Mouse (Mus musculus) G1E (cell line): ENCODE measurements at regions not wholly inside any gene's neighbourhood (a gene's known extent, or its start where the extent isn't known, plus 50 kb on each side); places are given as distances from the start of the nearest gene placed in this dataset.

Experiments used
- ATAC-seq: 2 replicates; pipeline ENCODE4 v1.8.0; 2016; ENCODE audit warnings: mild to moderate bottlenecking; ENCODE audit not compliant: insufficient number of reproducible peaks, poor library complexity, low FRiP score, severe bottlenecking; ENCODE audit errors: extremely low read depth
- DNase-seq: peaks from one replicate; pipeline ENCODE4 v3.0.0; 2012; ENCODE audit warnings: low spot score
- H3K27me3 ChIP-seq: 2 replicates; pipeline ENCODE4 v1.6.1; 2012; ENCODE audit warnings: mild to moderate bottlenecking, low read length, inconsistent platforms; ENCODE audit not compliant: insufficient read depth
- H3K36me3 ChIP-seq: replicated peaks from 2 replicates; pipeline ENCODE3; 2012; ENCODE audit warnings: mild to moderate bottlenecking, inconsistent platforms
- H3K4me1 ChIP-seq: 2 replicates; pipeline ENCODE4 v1.6.1; 2012; ENCODE audit warnings: low read depth, low read length, inconsistent platforms, mixed read lengths; ENCODE audit not compliant: insufficient read depth
- H3K4me3 ChIP-seq: 2 replicates; pipeline ENCODE4 v1.5.1; 2012; ENCODE audit warnings: low read depth, mild to moderate bottlenecking, inconsistent platforms, low read length, moderate library complexity, mixed read lengths
- H3K9me3 ChIP-seq: replicated peaks from 2 replicates; pipeline ENCODE4 v1.6.1; 2012; ENCODE audit warnings: inconsistent platforms
- CTCF ChIP-seq: IDR thresholded peaks from 2 replicates; pipeline ENCODE4 v1.5.1; 2012; ENCODE audit warnings: low read depth, low read length, inconsistent platforms, mixed read lengths
- GATA1 ChIP-seq: IDR thresholded peaks from 2 replicates; pipeline ENCODE4 v1.6.1; 2012; ENCODE audit warnings: borderline replicate concordance, low read length, inconsistent platforms, mixed read lengths
- GATA2 ChIP-seq: IDR thresholded peaks from 2 replicates; pipeline ENCODE4 v1.6.1; 2012; ENCODE audit warnings: low read depth, low read length, inconsistent platforms, borderline replicate concordance
- POLR2AphosphoS5 ChIP-seq: IDR thresholded peaks from 2 replicates; pipeline ENCODE4 v1.6.1; 2012; ENCODE audit warnings: low read depth, low read length, inconsistent platforms; ENCODE audit not compliant: insufficient replicate concordance
- TAL1 ChIP-seq: conservative IDR thresholded peaks from 2 replicates; pipeline ENCODE4 v1.6.1; 2012; ENCODE audit warnings: low read depth, low read length, inconsistent platforms, mixed read lengths

DNA sequence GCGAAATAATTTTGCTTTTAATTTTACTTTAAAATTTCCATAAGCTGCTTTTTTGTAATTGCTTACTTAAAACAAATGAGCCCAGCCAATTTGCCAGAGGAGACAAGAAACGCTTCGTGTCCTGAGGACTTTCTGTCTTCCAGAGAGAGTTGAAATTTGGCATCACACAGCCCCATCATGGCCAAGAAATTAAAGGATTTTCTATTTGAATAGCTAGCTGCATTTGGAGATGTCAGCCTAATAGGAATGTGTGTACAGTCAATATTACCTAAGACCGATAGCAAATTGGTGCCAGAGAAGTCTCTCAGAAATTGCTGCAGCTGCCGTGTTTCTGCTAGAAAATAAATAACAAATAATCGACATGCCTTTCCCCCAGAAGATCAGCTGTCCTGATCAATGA lies 268.1 kb upstream of the Cxxc4 start:
- ATAC-seq (no peak), DNase-seq (no peak)
- no peak overlapping the region for H3K4me3 ChIP-seq
- no peaks in the 10 kb centered on the region for H3K27me3 ChIP-seq
- TF ChIP-seq CTCF, result no peak
- no peak for TF ChIP-seq TAL1
- no peak for TF ChIP-seq POLR2AphosphoS5
- no peak for TF ChIP-seq GATA2
- no peak for TF ChIP-seq GATA1
- no peaks in the 10 kb centered on the region for H3K4me1 ChIP-seq
- H3K36me3 ChIP-seq, result no peaks in the 10 kb centered on the region
- no peaks in the 10 kb centered on the region for H3K9me3 ChIP-seq

DNA sequence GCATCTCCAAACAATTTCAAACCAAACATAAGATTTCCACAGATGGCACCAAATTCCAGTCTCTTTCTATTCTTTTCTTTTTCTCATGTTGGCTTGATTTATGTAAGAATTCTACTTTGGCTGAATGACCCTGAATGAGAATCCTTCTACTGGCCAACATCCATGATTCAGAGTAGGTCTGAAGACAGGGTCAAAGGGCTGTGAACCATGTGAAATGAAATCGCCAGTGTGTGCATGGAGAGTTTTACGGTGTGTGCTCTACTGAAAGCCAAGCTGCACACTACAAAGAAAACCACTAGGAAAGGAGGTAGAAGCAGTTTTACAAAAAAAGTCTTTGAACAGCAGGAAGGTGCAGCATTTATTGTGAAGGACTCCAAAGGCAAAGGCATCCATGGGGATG lies 263.5 kb upstream of the Cxxc4 start:
- no peaks in the 10 kb centered on the region for H3K27me3 ChIP-seq

DNA sequence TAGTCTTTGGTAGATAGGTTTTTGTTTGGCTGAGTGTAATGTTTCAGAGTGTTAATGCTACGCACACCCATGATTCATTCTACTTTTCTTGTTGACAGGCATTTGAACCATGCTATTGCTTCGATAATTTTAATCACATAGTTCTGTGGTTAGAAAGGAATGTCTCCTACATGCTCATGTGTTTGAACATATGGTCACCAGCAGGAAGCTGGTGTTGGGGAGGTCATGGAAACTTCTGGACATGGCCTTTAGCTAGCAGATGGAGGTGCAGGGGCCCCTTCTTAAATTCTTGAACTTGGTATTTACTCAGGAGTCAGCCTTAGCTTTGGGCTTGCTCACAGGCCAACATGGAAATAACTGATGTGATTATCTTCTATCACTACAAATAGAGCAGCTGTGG lies 248.6 kb upstream of the Cxxc4 start:
- Histone ChIP-seq H3K9me3 (no peaks in the 10 kb centered on the region), H3K4me1 (no peaks in the 10 kb centered on the region), H3K27me3 (no peaks in the 10 kb centered on the region), H3K36me3 (no peaks in the 10 kb centered on the region), H3K4me3 (no peak overlapping the region)
- ATAC-seq (no peak), DNase-seq (no peak)
- TF ChIP-seq GATA1, result no peak
- TF ChIP-seq CTCF, result no peak
- TF ChIP-seq GATA2, result no peak
- TF ChIP-seq POLR2AphosphoS5, result no peak
- no peak for TF ChIP-seq TAL1

More for the DNA sequence above, 263.5 kb upstream of the Cxxc4 start:
- Histone ChIP-seq H3K36me3 (no peaks in the 10 kb centered on the region), H3K4me3 (no peak overlapping the region), H3K9me3 (no peaks in the 10 kb centered on the region), H3K4me1 (no peaks in the 10 kb centered on the region)
- TF ChIP-seq GATA2, result no peak
- TF ChIP-seq POLR2AphosphoS5, result no peak
- no peak for TF ChIP-seq CTCF
- TF ChIP-seq GATA1, result no peak
- TF ChIP-seq TAL1, result no peak
- ATAC-seq (no peak), DNase-seq (no peak)

DNA sequence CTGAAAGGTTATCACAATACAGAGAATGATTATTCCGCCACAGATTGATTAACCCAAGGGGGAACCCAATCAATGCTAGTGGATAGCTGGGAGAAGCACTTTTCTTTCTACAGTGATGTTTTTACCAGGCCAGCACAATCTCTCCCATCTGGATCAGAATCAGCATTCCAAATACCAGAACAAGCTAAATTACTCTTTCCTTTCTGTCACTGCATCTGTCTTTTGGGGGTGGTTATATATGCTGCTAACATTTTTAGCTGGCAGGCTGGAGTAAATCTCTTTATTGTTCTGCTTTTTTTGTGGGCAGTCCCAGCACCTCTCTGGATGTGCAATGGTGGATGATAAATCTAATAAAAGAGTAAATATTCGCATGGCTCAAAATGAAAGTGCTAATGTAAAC lies 242.3 kb upstream of the Cxxc4 start:
- Histone ChIP-seq H3K4me1 (no peaks in the 10 kb centered on the region), H3K36me3 (no peaks in the 10 kb centered on the region), H3K27me3 (no peaks in the 10 kb centered on the region), H3K9me3 (no peaks in the 10 kb centered on the region), H3K4me3 (no peak overlapping the region)
- no peak for TF ChIP-seq GATA2
- no peak for TF ChIP-seq TAL1
- TF ChIP-seq GATA1, result no peak
- TF ChIP-seq CTCF, result no peak
- no peak for TF ChIP-seq POLR2AphosphoS5
- no peak for ATAC-seq
- no peak for DNase-seq

DNA sequence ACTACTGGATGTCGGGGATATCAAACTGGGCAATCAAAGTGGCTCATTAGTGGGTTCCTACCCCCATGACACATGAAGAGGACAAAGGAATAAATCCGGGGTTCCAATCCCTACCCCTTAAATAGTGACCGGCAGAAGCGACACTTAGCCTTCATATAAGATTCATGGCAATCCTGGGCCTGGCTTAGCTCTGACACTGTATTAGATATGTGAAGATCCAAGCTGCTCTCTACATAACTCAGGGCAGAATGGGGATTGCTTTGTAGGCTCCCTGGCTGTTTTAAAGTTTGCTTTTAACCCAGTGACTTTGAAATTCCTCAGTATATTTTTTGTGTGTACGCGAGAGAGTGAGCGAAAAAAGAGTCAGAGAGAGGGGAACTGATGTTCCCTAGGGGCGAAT lies 236.3 kb upstream of the Cxxc4 start:
- ATAC-seq (no peak), DNase-seq (no peak)
- no peak for TF ChIP-seq GATA1
- no peak for TF ChIP-seq CTCF
- TF ChIP-seq POLR2AphosphoS5, result no peak
- TF ChIP-seq TAL1, result no peak
- no peak for TF ChIP-seq GATA2
- no peaks in the 10 kb centered on the region for H3K4me1 ChIP-seq
- no peaks in the 10 kb centered on the region for H3K27me3 ChIP-seq
- H3K36me3 ChIP-seq, result no peaks in the 10 kb centered on the region
- H3K9me3 ChIP-seq, result no peaks in the 10 kb centered on the region
- no peak overlapping the region for H3K4me3 ChIP-seq

DNA sequence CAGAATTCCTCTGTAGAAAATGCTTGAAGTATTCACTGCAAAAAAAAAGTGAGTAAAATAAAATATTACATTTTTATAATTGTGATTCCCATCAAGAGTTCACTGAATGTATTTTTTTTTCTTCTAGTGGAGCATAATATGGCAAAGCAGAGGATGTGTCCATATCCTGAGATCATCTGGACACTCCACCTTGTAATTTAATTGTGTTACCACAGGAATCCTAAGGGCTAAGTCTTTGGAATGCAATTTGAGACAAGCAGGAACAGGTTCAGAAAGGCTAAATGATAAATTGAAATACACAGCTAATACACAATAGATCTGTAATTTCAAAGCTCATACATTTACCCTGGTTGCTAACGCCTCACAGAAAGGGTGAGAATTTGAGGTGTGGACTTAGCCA lies 235.7 kb upstream of the Cxxc4 start:
- no peak overlapping the region for H3K4me3 ChIP-seq
- DNase-seq (no peak), ATAC-seq (no peak)
- no peaks in the 10 kb centered on the region for H3K36me3 ChIP-seq
- H3K4me1 ChIP-seq, result no peaks in the 10 kb centered on the region
- H3K27me3 ChIP-seq, result no peaks in the 10 kb centered on the region
- no peaks in the 10 kb centered on the region for H3K9me3 ChIP-seq
- no peak for TF ChIP-seq CTCF
- TF ChIP-seq POLR2AphosphoS5, result no peak
- TF ChIP-seq GATA1, result no peak
- TF ChIP-seq GATA2, result no peak
- TF ChIP-seq TAL1, result no peak

DNA sequence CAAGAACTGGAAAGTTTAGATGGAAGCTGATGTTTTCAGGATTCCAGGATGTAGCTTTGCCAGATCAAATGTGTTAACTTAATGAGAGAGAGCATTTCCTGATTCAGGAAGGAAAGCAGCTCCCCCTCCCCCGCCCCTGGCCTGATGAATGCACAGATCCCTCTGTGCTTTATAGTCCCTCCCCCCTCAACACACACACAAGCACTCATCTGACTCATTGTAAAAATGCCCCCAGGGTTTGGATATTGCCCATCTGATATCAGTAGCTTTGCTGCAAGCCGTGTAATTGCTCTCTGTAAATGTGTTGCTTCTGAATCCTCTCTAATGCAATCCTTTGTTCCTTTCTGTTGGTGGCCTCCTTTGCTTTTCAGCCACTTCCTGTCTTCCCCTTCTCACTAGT lies 221.5 kb upstream of the Cxxc4 start:
- Histone ChIP-seq H3K4me3 (no peak overlapping the region), H3K27me3 (no peaks in the 10 kb centered on the region), H3K4me1 (no peaks in the 10 kb centered on the region), H3K36me3 (no peaks in the 10 kb centered on the region), H3K9me3 (no peaks in the 10 kb centered on the region)
- ATAC-seq (no peak), DNase-seq (no peak)
- TF ChIP-seq GATA1, result no peak
- no peak for TF ChIP-seq POLR2AphosphoS5
- TF ChIP-seq TAL1, result no peak
- TF ChIP-seq GATA2, result no peak
- no peak for TF ChIP-seq CTCF

DNA sequence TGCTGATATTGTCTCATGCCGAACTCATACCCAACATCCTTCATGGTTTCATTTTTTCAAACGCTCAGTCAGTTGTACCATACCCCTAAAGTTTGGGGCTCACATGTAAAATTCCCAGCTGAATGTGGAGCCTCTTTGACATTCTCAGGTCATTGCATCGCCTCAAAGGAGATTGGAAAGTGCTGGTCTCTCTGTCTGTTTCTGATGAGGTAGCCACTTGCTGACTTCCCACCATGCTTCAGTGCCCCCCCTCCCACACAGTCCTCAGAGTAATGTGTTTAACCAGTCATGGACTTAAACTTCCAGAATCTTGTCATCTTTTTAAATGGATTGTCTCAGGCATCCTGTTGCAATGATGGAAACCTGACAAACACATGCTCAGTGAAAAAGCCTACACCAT lies 220.9 kb upstream of the Cxxc4 start:
- H3K4me1 ChIP-seq, result no peaks in the 10 kb centered on the region
- H3K27me3 ChIP-seq, result no peaks in the 10 kb centered on the region
- no peak overlapping the region for H3K4me3 ChIP-seq
- no peaks in the 10 kb centered on the region for H3K36me3 ChIP-seq
- no peak for DNase-seq
- H3K9me3 ChIP-seq, result no peaks in the 10 kb centered on the region
- no peak for TF ChIP-seq TAL1
- TF ChIP-seq POLR2AphosphoS5, result no peak
- TF ChIP-seq GATA2, result no peak
- TF ChIP-seq CTCF, result no peak
- TF ChIP-seq GATA1, result no peak
- no peak for ATAC-seq
